Mouse (Mus musculus) E14TG2a.4 (cell line): Measurements from ENCODE around the gene Zfp668.

Source experiments
- H3K27me3 ChIP-seq: 2 replicates; pipeline ENCODE4 v1.6.1; 2014; ENCODE audit warnings: low read length, control low read depth; ENCODE audit not compliant: insufficient read depth
- H3K36me3 ChIP-seq: 2 replicates; pipeline ENCODE4 v1.6.1; 2014; ENCODE audit warnings: low read length, control low read depth; ENCODE audit not compliant: insufficient read depth
- H3K4me1 ChIP-seq: replicated peaks from 2 replicates; pipeline ENCODE4 v1.6.1; 2014; ENCODE audit warnings: low read depth, low read length, control low read depth
- H3K4me3 ChIP-seq: replicated peaks from 2 replicates; pipeline ENCODE4 v1.5.1; 2014; ENCODE audit warnings: mild to moderate bottlenecking, low read length
- H3K9me3 ChIP-seq: 2 replicates; pipeline ENCODE4 v1.6.1; 2014; ENCODE audit warnings: low read length, control low read depth
- CTCF ChIP-seq: conservative IDR thresholded peaks from 2 replicates; pipeline ENCODE4 v1.5.1; 2014; ENCODE audit warnings: low read length
- NANOG ChIP-seq: IDR thresholded peaks from 2 replicates; pipeline ENCODE4 v1.6.1; 2014; ENCODE audit warnings: borderline replicate concordance, low read length, mixed read lengths
- POU5F1 ChIP-seq: IDR thresholded peaks from 2 replicates; pipeline ENCODE4 v1.6.1; 2014; ENCODE audit warnings: low read length, borderline replicate concordance

Zfp668 gene

DNA sequence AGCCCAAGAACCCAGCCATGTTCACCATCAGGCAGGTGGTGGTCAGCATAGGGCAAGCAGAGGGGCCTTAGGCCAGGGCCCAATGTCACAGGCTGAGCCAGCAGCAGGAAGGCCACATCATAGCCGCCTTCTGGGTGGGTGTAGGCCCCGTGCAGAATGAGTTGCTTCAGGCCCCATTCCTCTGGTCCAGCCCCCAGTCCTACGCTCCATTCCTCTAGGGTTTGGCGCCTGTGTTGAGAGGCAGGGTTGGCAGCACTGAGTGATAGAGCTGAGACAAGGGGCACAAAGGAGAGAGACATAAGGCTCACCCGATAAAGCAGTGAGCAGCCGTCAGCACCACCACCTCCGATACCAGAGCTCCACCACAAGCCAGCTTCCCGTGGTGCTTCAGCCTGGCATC lies 10.6 kb upstream of the Zfp668 start:
- Histone ChIP-seq H3K4me3 (no peak overlapping the region), H3K36me3 (peaks cover 100% of the 10 kb centered on the region), H3K9me3 (no peaks in the 10 kb centered on the region), H3K27me3 (no peaks in the 10 kb centered on the region), H3K4me1 (peaks cover 78% of the 10 kb centered on the region)
- TF ChIP-seq NANOG: no peak
- TF ChIP-seq CTCF: no peak
- TF ChIP-seq POU5F1: no peak

GRCm38 (mm10) chr7:127886551-127886950 lies 9.9 kb upstream of the Zfp668 start:
- TF ChIP-seq CTCF (no peak), POU5F1 (no peak), NANOG (no peak)
- Histone ChIP-seq H3K27me3 (no peaks in the 10 kb centered on the region), H3K9me3 (no peaks in the 10 kb centered on the region), H3K36me3 (peaks cover 100% of the 10 kb centered on the region), H3K4me1 (peaks cover 85% of the 10 kb centered on the region), H3K4me3 (no peak overlapping the region)

GRCm38 (mm10) chr7:127885951-127886350 lies 9.3 kb upstream of the Zfp668 start:
- H3K9me3 ChIP-seq: no peaks in the 10 kb centered on the region
- H3K4me1 ChIP-seq: peaks cover 87% of the 10 kb centered on the region
- H3K36me3 ChIP-seq: peaks cover 100% of the 10 kb centered on the region
- H3K4me3 ChIP-seq: no peak overlapping the region
- H3K27me3 ChIP-seq: no peaks in the 10 kb centered on the region
- TF ChIP-seq CTCF: no peak
- TF ChIP-seq POU5F1: no peak
- TF ChIP-seq NANOG: no peak

GRCm38 (mm10) chr7:127880431-127880830 lies 3.8 kb upstream of the Zfp668 start:
- Histone ChIP-seq H3K4me1 (peaks cover 81% of the 10 kb centered on the region), H3K9me3 (no peaks in the 10 kb centered on the region), H3K36me3 (peaks cover 80% of the 10 kb centered on the region), H3K4me3 (no peak overlapping the region), H3K27me3 (no peaks in the 10 kb centered on the region)
- no peak for TF ChIP-seq POU5F1
- no peak for TF ChIP-seq CTCF
- TF ChIP-seq NANOG: no peak

DNA sequence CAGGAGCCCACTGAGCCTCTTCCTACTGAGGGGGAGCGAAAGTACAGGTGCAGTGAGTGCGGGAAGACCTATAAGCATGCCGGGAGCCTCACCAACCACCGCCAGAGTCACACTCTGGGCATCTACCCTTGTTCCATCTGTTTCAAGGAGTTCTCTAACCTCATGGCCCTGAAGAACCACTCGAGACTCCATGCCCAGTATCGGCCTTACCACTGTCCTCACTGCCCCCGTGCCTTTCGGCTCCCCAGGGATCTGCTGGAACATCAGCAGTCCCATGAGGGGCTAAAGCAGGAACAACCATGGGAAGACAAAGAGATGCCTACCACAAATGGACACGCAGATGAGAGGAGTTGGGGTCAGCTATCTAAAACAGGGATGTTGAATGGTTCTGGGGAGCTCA lies 2.7 kb upstream of the Zfp668 start:
- Histone ChIP-seq H3K9me3 (no peaks in the 10 kb centered on the region), H3K27me3 (no peaks in the 10 kb centered on the region), H3K4me1 (peaks cover 82% of the 10 kb centered on the region), H3K36me3 (peaks cover 72% of the 10 kb centered on the region), H3K4me3 (no peak overlapping the region)
- no peak for TF ChIP-seq NANOG
- TF ChIP-seq CTCF: no peak
- TF ChIP-seq POU5F1: no peak

DNA sequence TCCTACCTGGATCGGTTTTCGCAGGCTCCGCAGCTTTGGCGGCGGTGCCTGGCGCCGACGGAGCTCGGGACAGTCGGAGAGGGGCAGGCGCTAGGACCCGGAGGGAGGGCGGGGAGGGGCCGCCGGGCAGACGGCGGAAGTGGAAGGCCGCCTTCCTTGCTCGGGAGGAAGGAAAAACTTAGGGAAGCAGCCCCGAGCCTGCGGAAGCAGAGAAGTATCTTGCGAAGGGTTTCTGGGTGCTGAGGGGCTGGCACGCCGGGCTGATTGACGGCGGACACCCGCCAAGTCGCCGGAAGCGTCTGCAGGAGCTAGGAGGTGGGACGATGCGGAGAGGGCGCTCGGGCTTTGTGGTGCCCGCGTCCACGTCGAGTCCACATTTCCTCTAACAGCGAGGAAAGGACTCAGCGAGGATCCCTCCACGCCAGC lies 574 bp downstream of the Zfp668 start, which contains the start of gene Zfp646:
Zfp646 (plus strand) TSS at position 181 of the 426 bp plus-strand sequence.
- Histone ChIP-seq H3K4me3 (peak within 1 kb of the TSS; percentile 100), H3K36me3 (peaks cover 64% of the 10 kb centered on the region), H3K9me3 (no peaks in the 10 kb centered on the region), H3K27me3 (no peaks in the 10 kb centered on the region), H3K4me1 (peaks cover 75% of the 10 kb centered on the region)
- TF ChIP-seq CTCF (no peak), NANOG (no peak), POU5F1 (no peak)

DNA sequence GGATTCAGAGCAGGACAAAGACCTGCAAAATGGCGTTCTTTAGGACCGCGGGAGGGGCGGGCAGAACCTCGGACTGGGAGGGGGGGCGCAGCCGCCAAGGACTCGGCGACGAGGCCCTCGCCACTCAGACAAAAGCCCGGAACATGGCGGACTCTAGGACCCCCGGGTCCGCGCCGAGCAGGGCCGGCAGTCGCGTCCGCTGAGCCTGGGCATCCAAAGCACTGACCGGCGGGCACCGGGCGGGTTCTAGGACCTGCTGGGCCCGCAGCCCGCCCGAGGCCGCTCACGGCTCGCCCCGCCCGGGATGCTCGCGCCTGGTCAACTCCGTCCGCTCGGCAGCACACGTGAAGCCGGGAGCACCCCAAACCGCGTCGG lies 1.0 kb downstream of the Zfp668 start:
- TF ChIP-seq POU5F1 (no peak), NANOG (no peak), CTCF (no peak)
- peaks cover 60% of the 10 kb centered on the region for H3K36me3 ChIP-seq
- peaks cover 70% of the 10 kb centered on the region for H3K4me1 ChIP-seq
- no peaks in the 10 kb centered on the region for H3K9me3 ChIP-seq
- peak overlapping the region; percentile 100 for H3K4me3 ChIP-seq
- H3K27me3 ChIP-seq: no peaks in the 10 kb centered on the region

- no peaks in the 10 kb centered on the region for H3K27me3 ChIP-seq
- H3K4me3 ChIP-seq: peak overlapping the region; percentile 100
- H3K9me3 ChIP-seq: no peaks in the 10 kb centered on the region
- H3K4me1 ChIP-seq: peaks cover 64% of the 10 kb centered on the region
- TF ChIP-seq POU5F1 (no peak), CTCF (no peak), NANOG (no peak)
- H3K36me3 ChIP-seq: peaks cover 54% of the 10 kb centered on the region
These were observed 1.6 kb downstream of the Zfp668 start for GRCm38 (mm10) chr7:127874812-127875626.
